Mouse (Mus musculus) liver, postnatal 0 days (tissue): ENCODE measurements around the gene Tnf.

Experiments
- CTCF ChIP-seq: sonication (generic); IDR thresholded peaks from 2 replicates; pipeline ENCODE4 v1.5.1; 2016; ENCODE audit warnings: antibody characterized with exemption, low read depth
- EP300 ChIP-seq: IDR thresholded peaks from 2 replicates; pipeline ENCODE4 v1.6.1; 2016; ENCODE audit warnings: antibody characterized with exemption, low read depth, mild to moderate bottlenecking

- TF ChIP-seq CTCF (no peak), EP300 (no peak)
These were observed 35.7 kb upstream of the Tnf start for GRCm38 (mm10) chr17:35237504-35237903.
